Mouse (Mus musculus): ENCODE measurements around the gene Tbc1d8.

Tbc1d8 gene

GRCm38 (mm10) chr1:39478057-39478895 is at the start of gene Tbc1d8:
Gene Tbc1d8, minus strand, starts transcription at chr1:39478755.
- peak; percentile 94 for DNase-seq (ENCODE audit: low spot score)

DNA sequence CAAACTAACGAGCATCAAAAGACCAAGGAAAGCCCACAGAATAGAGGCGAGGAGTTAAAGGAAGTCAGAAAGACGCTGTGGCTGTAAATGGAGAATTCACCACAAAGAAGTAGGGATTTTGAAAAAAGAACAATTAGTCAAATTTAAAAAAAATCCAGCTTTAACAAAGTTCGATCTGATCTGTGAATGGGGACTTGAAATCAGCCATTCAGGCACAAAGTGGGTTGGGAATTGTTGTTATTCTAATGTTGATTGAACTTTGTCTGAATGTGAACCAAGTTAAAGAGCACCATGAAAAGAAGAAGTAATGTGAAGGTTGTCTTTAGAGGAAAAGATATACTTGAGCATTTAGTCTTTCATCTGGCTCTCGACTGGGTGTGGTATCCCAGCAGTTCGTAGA is 49.8 kb upstream of the Tbc1d8 start:
- no peak for DNase-seq (ENCODE audit: low spot score)

- DNase-seq (ENCODE audit: low spot score): peak; percentile 70
Observed at GRCm38 (mm10) chr1:39527432-39527831, 48.9 kb upstream of the Tbc1d8 start.

DNA sequence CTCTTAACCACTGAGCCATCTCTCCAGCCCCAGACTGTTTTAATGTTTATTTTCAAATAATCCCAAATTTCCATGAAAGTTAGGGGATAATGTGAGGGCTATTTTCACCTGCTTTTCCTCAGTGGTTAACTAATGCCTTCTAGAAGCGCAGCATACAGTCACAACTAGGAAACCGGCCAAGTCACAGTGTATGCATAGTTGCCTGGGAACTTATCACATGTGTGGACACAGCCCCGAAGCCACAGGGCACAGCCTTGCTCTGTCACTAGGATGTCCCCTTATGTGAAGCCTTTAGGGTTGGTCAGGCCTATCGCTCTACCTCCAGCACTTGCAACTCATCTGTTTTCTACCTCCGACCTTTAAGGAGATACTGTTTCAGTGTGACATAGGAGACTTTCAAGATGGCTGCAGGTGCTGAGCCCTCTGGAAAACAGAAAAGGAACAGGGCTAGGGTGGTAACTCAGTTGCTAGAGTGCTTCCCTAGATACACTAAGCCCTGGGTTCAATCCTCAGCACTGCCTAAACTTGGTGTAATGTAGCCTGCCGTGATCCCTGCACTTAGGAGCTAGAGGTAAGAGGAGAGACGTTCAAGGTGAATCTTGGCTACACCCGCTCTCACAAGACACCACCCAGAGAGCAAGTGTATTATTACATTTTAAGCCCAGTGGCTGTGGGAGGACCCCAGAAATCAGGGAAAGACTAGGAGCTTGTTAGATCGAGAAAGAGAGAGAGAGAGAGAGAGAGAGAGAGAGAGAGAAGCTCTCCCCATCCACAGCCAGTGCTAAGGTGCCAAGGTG is 48.0 kb upstream of the Tbc1d8 start:
- peak; percentile 26 for DNase-seq (ENCODE audit: low spot score)

GRCm38 (mm10) chr1:39525763-39526162 is 47.2 kb upstream of the Tbc1d8 start:
- DNase-seq (ENCODE audit: low spot score): peak; percentile 45

DNA sequence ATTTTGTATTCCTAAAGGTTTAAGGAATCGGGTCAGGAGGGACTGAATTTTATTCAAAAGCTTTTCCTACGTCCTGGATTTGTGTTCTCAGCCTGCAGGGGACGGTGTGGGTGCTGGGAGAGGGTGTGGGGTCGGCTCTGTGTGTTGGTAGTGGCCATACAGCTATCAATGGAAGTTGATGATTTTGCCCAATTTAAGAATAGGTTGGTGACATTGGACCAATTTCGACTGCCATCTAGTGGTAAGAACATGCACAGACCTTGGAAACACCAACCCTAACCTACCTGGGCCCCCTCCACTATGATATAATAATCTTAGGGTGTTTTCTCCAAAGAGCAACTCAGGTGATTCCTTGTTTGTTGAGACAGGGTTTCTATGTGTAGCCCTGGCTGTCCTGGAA is 44.0 kb upstream of the Tbc1d8 start:
- DNase-seq (ENCODE audit: low spot score): peak; percentile 44

GRCm38 (mm10) chr1:39521326-39521725 is 42.8 kb upstream of the Tbc1d8 start:
- DNase-seq (ENCODE audit: low spot score): no peak

- DNase-seq (ENCODE audit: low spot score): no peak
Observed at GRCm38 (mm10) chr1:39515303-39515991, 36.9 kb upstream of the Tbc1d8 start.

GRCm38 (mm10) chr1:39512183-39512582 is 33.6 kb upstream of the Tbc1d8 start:
- DNase-seq (ENCODE audit: low spot score): no peak

DNA sequence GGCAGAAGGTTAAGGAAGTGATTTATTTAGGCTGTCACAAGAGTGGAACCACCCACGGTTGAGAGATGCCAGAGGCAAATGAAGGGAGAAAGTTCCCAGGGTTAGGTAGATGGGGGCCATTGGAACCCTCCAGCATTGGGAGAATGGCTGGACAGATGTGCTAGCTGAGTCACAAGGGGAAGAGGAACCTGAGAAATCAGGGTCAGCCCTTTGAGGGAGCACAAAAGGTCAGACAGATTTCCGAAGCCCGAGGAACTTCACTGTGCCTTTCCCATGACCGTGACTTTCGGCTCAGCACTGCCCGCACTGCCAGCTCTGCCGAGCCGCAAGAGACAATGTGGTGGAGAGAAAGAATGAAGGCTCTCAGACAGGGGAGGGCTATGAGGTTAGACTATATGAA is 33.2 kb upstream of the Tbc1d8 start:
- no peak for DNase-seq (ENCODE audit: low spot score)

- no peak for DNase-seq (ENCODE audit: low spot score)
Observed at GRCm38 (mm10) chr1:39505600-39505999, 27.0 kb upstream of the Tbc1d8 start.

DNA sequence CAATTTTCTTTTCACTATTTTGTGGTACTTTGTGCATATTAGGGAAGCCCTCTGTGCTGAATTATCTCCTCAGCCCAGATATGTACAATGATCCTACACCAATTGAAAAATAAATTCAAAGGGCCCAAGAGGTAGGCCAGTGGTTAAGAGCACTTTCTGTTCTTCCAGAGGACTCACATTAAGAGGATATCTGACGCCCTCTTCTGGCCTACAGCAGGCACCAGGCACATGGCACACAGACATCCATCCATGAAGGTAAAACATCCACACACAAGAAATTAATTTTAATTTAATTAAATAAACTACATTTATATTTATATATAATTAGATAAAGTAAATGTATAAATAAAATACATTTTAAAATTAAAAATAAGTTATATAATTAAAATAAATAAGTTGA is 25.7 kb upstream of the Tbc1d8 start:
- DNase-seq (ENCODE audit: low spot score): peak; percentile 58

DNA sequence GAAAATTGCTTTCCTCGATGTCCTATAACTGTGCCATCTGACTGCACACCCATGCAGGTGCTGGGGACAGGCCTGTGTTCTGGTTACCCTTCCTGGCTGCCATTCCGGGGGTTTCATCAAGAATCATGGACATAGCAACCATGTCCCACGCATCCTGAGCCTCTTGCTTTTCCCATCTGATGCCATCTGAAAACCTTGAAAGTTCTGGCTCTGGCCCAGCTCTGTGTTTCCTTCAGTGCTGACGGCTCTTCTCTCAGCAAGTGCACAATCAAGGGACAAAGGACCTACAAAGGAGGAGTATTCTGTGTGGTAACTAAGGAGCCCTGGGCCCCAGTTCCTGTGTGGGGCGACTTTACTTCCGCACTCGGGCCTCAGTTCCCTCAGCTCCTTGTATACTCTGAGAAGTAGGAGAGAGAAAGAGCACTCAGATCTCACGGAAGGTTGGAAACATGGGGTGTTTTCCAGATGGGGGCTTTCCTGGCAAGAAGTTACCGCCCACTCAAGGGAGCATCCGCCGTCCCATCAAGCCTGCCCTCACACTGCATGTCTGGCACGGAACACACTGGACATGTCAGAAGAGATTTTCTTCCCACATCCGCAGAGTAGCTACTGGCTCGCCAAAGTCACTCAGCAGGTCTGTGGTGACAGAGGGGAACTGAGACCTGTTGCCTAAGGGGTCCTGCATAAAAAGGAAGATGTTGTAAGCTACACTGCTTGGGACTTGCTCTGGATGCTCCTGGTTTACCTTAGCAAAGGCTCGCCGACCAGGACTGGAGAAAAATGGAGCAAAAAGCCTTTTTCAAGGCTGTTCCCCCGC is 24.5 kb upstream of the Tbc1d8 start:
- peak; percentile 16 for DNase-seq (ENCODE audit: low spot score)

- DNase-seq (ENCODE audit: low spot score): no peak
Observed at GRCm38 (mm10) chr1:39499485-39499941, 21.0 kb upstream of the Tbc1d8 start.

- DNase-seq (ENCODE audit: low spot score): no peak
Observed at GRCm38 (mm10) chr1:39497748-39498147, 19.2 kb upstream of the Tbc1d8 start.

DNA sequence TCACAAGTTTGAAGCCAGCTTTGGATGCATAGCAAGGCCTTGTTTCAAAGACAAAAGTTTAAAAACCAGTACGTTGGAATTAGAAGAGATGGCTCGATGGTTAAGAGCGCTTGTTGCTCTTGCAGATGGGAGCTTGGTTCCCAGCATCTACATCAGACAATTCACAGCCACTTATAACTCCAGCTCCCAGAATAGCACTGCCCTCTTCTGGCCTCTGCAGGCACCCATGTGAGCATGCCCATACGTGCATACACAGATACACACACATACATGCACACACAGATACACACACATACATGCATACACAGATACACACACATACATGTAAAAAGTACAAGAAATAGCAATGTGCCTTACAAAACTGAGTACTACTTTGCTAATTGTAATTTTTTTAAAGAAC is 18.4 kb upstream of the Tbc1d8 start:
- no peak for DNase-seq (ENCODE audit: low spot score)

DNA sequence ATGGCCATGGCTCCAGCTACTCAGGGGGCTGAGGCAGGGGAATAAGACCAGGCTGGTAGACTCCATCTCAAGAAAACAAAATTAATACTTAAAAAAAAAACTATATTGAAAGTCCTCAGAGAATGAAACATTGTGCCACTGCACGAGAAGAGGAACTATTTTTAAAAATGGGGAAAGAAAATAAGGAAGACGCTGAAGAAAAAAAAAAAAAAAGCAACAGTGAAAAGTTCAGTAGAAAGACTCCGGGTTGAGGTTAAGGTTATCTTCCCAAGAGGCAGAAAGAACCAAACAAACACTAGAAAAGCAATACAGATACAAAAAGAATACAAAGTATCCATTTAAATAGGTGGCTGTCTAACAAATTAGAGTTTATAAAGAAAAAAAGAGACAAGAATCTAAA is 15.1 kb upstream of the Tbc1d8 start:
- DNase-seq (ENCODE audit: low spot score): no peak

GRCm38 (mm10) chr1:39493165-39493564 is 14.6 kb upstream of the Tbc1d8 start:
- no peak for DNase-seq (ENCODE audit: low spot score)

- no peak for DNase-seq (ENCODE audit: low spot score)
Observed at GRCm38 (mm10) chr1:39487370-39487769, 8.8 kb upstream of the Tbc1d8 start.

- DNase-seq (ENCODE audit: low spot score): no peak
Observed at GRCm38 (mm10) chr1:39482115-39482815, 3.7 kb upstream of the Tbc1d8 start.

DNA sequence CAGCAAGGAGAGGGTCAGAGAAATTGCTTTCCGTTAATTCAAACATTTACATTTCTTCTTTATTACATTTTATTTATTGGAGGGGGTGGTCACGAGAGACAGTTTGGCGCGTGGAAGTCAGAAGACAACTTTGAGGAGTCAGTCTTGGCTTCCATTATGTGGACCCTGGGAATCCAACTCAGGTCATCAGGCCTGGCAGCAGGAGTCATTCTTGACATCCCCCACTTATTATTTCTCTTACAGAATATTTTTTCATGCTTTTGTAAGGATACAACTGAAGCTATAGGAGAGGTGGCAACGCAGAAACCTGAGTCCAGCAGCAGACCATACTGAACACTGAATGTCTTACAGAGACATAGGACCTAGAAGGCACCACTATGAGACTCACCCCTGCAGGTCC is 699 bp upstream of the Tbc1d8 start:
- no peak for DNase-seq (ENCODE audit: low spot score)

All from lung, postnatal 25 days (tissue).